Mouse (Mus musculus) kidney, adult 9 months (tissue): ENCODE measurements around the gene Actn2.

ENCODE experiments used
- DNase-seq: peaks from one replicate; pipeline ENCODE4 v3.0.0; 2022

Actn2 gene

DNA sequence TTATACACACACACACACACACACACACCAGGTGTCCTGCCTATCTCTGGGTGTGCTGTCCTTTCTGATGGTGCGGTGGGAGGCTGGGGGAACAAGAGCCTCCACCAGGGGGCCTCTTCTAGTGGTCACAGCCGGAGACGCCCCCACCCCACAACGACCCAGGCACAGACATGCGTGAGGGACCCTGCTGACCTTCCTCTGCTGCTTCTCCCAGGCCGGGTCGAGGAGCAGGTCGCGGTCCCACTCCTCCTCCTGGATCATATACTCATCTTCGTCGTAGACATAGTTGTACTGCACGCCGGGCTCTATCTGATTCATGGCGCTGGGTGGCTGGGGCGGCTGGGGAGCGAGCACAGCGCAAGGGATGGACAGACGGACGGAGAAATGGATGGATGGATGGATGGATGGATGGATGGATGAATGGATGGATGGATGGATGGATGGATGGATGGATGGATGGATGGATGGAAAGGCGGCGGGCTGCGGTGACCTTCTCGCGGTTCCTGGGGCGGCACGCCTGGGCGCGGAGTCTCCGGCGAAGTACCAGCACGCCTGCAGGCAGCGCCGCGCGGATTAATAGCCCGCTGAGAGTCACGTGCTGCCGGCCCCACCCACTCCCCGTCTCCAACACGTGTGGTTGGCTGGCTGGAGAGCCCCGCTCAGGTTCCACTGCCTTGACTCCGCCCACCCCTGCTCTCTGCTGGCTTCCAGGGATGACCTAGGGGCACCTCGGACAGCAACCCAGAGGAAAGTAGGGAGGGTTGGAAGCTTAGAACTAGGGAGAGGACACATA lies at the start of gene Actn2:
Actn2 (minus strand) TSS at position 578 of the 793 bp plus-strand sequence.
- peak; percentile 49 for DNase-seq

GRCm38 (mm10) chr13:12386286-12386685 lies 45.7 kb upstream of the Actn2 start:
- peak; percentile 43 for DNase-seq

DNA sequence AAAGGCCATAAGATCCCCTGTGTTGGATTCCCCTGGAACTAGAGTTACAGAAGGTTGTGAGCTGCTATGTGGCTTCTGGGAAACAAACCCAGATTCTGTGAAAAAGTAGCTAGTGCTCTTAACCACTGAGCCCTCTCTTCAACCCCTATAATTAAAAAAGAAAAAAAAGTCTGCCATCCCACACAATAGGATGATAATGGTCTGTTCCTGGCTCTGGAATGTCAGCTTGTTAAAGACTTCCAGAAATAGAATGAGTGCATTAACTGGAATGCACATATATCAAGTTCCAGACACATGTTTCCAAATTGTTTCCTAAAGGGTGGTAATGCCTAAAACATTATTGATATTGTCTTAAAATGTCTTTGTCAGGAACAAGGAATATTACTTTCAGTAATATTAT lies 44.2 kb upstream of the Actn2 start:
- DNase-seq, result no peak

DNA sequence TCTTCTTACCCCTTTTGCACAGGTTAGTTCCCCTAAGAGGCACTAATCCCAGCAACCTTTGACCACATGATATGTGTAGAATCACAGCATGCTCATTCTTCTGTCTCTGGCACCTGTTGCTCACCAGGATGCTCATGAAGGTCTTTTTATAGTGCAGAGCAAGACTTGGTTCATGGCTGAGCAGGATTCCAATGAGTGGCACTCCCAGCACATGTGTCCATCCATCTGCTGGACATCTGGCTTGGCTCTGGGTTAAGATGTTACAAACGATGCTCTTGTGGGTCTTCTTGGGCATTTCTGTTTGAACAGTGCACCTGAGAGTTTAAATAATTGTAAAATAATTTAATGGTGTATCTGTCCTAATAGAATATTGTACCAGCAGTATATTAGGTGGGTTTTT lies 36.2 kb upstream of the Actn2 start:
- DNase-seq, result no peak

DNA sequence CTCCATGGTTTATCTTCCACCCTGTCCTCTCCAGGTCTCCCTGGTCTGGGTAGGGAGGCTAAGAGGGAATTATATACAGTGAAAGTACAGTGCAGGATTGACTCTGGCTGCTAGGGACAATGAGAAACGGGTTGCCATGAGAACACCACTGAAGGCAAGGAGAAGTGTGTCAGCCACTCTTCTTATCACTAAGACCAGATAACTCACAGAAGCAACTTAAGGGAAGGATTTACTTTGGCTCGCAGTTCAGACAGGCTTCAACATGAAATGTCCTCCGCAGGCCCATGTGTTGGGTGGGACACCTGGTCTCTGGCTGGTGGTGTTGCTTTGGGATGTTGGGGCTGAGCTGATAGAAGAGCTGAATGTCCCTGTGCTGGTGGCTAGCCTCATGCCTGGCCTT lies 32.2 kb upstream of the Actn2 start:
- no peak for DNase-seq

- DNase-seq, result peak; percentile 3
Measured at GRCm38 (mm10) chr13:12369930-12370329, 29.4 kb upstream of the Actn2 start.

DNA sequence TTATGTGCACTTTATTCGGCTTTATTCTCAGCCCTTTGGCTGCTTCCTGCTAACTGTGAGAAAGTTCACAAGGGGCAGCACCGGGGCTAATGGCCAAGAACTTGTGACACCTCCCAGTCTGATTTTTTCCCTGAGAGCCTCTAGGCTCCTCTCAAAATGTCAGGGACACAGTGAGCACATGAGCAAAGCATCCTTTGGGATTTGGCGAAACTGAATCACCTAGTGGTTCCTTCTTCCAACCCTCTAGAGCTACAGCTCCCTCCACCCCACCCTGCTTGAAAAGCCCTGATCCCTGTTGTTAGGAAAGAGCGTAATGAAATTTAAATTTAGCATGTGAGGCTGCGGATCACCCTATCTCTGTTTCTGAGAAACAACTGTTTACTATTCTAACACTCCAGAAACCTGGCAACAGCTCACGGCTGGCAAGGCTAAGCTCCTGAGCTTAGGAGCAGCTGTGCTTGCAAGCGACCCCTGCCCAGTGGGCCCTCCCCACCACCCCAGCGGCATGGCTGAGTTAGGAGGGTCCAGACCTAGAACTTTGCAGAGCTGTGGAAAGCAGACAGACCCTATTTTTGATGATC lies 28.6 kb upstream of the Actn2 start:
- DNase-seq, result peak; percentile 21

DNA sequence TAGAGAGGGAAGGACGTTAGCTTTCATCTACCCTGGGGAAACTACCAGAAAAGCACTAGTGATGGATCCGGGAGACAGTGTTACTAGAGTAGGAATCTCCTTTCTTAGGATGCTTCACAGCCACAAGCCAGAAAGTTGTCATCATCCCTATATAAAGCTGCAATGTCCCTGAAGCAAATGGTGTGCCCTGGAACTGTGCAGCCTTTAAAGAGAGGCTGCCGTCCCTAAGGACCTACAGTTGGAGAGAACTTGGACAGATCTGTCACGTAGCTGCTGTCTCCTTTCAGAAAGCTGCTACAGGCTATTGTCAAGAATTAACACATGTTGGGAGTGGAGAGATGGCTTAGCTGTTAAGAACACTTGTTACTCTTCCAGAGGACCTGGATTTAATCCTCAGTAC lies 20.9 kb upstream of the Actn2 start:
- no peak for DNase-seq

DNA sequence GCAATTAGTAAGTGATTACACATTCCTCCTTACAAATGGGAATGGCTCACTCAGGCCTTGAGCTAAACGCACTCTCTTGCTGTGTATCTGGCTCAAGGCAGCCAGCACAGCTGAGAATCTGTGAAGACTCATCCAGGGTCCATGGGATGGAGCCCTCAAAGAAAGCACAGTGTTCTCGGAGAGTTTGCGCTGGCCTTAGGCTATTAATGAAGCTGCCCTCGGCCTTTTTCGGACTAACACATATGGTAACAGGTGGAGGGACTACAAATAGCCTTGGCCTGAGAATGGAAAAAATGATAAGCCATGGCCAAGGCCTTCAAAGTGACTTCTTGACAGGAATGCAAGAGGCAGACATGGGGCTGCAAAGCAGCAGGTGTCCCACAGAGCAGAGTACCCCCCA lies 17.0 kb upstream of the Actn2 start:
- DNase-seq, result no peak

DNA sequence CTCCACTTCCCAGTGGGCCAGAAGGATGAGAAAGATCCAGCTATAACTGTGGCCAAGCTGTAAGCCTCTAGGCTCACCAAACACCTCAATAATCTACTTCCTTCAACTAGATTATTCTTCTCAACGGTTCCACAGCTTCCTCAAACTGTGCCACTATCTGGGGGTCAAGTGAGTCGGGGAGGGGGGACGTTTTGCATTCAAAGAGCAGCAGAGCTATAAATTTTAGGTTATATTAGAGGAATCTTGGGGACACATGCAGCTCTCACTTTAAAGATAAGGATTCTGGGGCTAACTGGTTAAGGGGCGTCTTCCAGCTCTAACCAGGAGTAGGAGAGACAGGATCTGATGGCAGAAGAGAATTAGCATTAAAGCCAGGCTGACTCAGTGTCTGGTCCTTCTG lies 15.6 kb upstream of the Actn2 start:
- no peak for DNase-seq

- no peak for DNase-seq
Measured at GRCm38 (mm10) chr13:12349197-12349824, 8.8 kb upstream of the Actn2 start.

DNA sequence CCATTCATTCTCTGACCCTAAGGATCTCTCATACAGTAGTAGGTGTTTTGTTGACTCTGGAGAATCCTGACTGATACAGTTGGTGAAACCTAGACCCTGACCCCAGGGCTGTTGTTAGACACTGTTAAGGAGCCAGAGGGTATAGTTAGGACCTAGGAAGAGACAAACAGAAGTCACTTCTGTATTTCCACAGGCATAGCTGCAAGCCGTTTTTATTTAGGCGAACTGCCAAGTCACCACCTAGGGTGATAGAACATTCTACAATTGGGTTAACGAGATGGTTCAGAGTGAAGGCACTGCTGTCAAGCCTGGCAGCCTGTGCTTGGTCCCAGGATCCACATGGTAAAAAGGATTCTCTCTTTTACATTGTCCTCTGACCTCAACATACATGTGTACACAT lies 6.3 kb upstream of the Actn2 start:
- DNase-seq, result no peak

DNA sequence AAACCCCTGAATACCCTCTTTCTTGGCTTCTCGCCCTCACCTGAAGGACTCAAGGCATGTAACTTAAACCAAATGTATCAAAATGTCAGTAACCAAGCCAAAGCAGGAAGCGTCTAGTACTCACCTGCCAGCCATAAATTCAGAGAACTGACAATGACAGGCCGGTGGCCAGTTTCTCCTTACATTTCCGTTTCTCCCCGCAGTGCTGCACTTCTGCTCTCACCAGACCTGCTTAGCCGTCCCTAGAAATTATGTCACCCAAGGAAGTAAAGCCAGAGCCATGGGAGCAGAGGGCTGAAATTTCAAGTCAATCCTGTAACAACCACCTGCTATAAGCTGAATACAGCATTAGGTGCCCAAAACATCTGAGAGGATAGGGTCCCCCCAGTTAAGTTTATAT lies 887 bp upstream of the Actn2 start:
- DNase-seq, result no peak

DNA sequence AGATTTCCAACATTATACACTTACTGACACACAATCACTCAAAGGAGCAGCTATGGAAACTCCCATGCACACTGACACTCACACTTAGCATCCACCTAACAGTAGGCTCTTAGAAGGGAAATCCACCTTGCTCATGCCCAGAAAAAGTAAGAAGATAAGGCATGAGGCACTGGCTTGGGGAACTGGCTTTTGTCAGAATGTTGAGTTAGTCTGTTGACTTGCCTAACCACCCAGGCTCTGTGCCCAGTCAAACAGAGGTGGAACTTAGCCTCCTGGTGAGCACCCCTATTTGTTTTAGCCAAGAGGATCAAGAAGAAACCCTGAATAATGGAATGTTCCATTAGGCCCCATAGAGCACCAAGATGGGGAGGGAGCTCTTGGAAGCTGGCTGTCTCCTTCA lies 1.1 kb downstream of the Actn2 start:
- DNase-seq, result no peak

DNA sequence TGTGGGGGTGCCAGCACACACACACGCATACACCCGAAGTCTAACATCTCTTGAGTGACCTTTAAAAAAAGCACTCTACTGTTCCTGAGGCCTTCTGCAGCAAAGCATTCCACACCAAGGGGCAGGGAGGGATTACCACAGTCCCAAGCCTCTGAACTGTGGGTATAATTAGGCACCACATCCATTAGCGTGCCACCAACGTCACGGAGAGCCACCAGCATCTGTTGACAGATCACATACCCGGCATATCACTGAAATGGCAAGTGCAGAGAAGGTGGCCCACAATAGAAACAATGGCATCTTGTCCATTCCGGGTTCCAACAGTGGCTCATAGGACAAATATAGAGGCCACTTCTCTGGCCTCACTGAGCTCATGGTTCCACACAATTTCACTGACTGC lies 2.8 kb downstream of the Actn2 start:
- no peak for DNase-seq

DNA sequence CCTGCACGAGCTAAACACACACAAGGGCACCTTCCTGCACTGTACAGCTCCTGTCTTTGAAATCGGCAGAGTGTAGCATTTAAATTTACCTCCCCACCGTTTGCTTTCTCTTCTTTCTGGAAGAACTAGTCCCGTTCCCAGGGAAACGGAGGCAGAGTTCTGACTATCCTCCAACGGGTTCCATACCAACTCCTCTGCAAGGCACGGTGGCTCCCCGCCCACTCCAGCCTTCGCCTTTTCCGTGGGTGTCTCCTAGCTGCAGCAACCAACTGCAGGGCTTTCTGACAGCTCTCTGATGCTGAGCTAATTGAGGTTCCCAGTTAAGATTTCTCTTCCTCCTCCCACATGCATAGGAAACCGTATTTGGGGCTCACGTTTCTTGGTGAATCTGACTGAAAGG lies 6.5 kb downstream of the Actn2 start:
- no peak for DNase-seq

DNA sequence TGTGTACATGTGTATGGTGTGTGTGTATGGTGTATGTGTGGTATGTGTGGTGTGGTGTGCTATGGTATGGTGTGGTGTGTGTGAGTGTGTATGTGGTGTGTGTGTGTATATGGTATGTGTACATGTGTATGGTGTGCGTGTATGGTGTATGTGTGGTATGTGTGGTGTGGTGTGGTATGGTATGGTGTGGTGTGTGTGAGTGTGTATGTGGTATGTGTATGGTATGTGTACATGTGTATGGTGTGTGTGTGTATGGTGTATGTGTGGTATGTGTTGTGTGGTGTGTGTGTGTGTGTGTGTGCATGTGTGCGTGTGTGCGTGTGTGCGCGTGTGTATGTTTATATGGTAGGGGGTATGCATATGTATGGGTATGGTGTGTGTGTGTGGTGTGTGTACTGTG lies 9.0 kb downstream of the Actn2 start:
- DNase-seq, result no peak

GRCm38 (mm10) chr13:12328392-12328791 lies 12.2 kb downstream of the Actn2 start:
- no peak for DNase-seq

GRCm38 (mm10) chr13:12327577-12327976 lies 13.0 kb downstream of the Actn2 start:
- DNase-seq, result no peak

GRCm38 (mm10) chr13:12323076-12323625 lies 17.4 kb downstream of the Actn2 start:
- DNase-seq, result no peak

DNA sequence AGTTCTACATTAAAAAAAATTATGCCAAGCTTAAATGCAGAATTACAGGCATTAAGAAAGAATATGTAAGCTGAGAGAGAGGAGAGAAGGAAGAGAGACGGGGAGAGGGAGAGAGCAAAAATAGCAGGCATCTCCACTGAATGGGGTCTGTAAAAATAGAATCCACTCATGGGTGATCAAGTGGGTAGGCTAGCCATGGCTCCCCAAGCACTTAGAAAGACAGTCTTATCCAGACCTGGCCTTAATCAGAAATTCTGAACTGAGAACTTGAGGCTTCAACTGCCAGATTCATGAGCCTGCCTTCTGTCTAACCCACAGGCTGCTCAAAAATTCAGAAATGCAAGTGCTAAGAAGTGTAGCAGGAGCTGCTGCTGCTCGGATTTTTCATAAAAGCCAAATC lies 20.4 kb downstream of the Actn2 start:
- no peak for DNase-seq

GRCm38 (mm10) chr13:12318017-12318416 lies 22.5 kb downstream of the Actn2 start:
- no peak for DNase-seq

- DNase-seq, result no peak
Measured at GRCm38 (mm10) chr13:12317191-12317765, 23.3 kb downstream of the Actn2 start.

DNA sequence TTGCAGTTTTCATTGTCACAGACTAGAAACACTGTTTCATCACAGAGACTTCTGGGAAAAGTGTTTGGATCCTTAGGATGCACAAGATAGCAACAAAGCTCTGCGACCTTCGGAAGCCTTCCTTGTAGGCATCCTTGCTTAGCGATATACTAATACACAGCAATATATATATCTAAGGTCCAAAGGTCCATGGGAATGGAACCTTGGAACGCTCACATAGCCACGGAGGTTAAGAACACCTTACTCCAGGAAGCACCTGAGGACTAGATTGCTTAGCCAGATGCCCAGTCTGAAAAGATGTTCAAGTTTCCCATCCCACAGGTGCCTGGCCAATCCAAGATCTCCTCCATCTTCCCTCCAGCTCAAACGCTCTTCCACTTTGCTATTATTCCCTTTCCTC lies 26.4 kb downstream of the Actn2 start:
- no peak for DNase-seq
